Mouse (Mus musculus) erythroblast, embryonic 14.5 days (primary cell): ENCODE results near the gene Tti1. TPM values are rescaled to one million over a fixed set of nuclear protein-coding genes. Genes with fewer than 3 reads are reported as not detected.

Experiments
- H3K27me3 ChIP-seq: 2 replicates; pipeline ENCODE4 v1.6.1; 2012; ENCODE audit warnings: inconsistent platforms; ENCODE audit not compliant: control insufficient read depth
- H3K36me3 ChIP-seq: 2 replicates; pipeline ENCODE4 v1.6.1; 2012; ENCODE audit warnings: mild to moderate bottlenecking, inconsistent platforms; ENCODE audit not compliant: control insufficient read depth
- H3K4me1 ChIP-seq: 2 replicates; pipeline ENCODE4 v1.6.1; 2012; ENCODE audit warnings: inconsistent platforms; ENCODE audit not compliant: control insufficient read depth
- H3K4me3 ChIP-seq: replicated peaks from 2 replicates; pipeline ENCODE3; 2012; ENCODE audit warnings: moderate library complexity, mild to moderate bottlenecking, inconsistent platforms
- H3K9me3 ChIP-seq: 2 replicates; pipeline ENCODE4 v1.6.1; 2012; ENCODE audit warnings: low read length, inconsistent platforms, mixed read lengths; ENCODE audit not compliant: control insufficient read depth
- GATA1 ChIP-seq: IDR thresholded peaks from 2 replicates; pipeline ENCODE4 v1.6.1; 2012; ENCODE audit warnings: low read length, inconsistent platforms, mixed read lengths
- TAL1 ChIP-seq: IDR thresholded peaks from 3 replicates; pipeline ENCODE4 v1.6.1; 2012; ENCODE audit warnings: low read length, inconsistent platforms, mixed read lengths
- polyA plus RNA-seq: library from polyadenylated mRNA; stranded (reverse); fragments of >175 nt; gene quantifications from 2 replicates; pipeline ENCODE4 v1.2.3, GENCODE M21; 2012

The Tti1 gene
- polyA plus RNA-seq, 1 experiment: 0.45 TPM

DNA sequence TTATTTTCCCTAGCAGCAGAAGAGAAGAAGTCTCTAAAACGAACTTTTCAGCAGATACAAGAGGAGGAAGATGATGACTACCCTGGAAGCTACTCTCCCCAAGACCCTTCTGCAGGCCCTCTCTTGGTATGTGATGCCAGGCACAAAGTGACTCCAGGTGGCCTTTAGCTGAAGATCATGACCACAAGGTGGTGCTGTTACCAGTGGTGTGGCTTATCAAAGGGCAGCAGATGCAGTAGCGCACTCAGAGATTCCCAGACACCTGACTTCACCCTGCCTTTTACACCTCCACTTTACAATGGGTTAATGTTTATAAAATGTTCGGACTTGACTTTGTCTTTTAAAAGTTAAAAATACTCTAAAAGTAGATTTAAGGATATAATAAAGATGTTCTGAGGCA is 19.7 kb upstream of the Tti1 start:
- Histone ChIP-seq H3K36me3 (peaks cover 93% of the 10 kb centered on the region), H3K4me3 (no peak overlapping the region)

DNA sequence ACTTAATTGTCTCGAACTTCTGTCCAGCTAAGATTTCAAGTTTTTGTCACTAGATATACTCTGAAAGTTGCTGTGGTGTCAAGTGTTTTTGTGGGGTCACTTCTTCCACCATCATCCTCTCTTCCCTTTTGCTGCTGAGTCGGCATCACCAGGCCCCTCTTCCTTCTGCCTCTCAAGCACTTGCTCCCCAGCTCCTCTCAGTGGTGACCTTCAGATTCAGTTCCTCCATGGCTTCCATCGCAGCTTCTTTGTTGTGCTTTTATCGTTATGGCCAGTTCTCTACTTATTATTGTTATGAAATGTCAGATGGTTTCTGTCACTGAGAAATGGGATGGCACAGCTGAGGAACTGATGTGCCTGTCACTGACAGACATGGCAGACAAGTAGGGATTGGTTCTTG is 18.0 kb upstream of the Tti1 start:
- TF ChIP-seq TAL1: no peak
- no peak for TF ChIP-seq GATA1
- Histone ChIP-seq H3K9me3 (no peaks in the 10 kb centered on the region), H3K36me3 (peaks cover 92% of the 10 kb centered on the region), H3K4me3 (no peak overlapping the region), H3K4me1 (peaks cover 8% of the 10 kb centered on the region), H3K27me3 (no peaks in the 10 kb centered on the region)

More for the DNA sequence above, 19.7 kb upstream of the Tti1 start:
- Histone ChIP-seq H3K9me3 (no peaks in the 10 kb centered on the region), H3K4me1 (peaks cover 8% of the 10 kb centered on the region), H3K27me3 (no peaks in the 10 kb centered on the region)
- TF ChIP-seq GATA1 (peak; percentile 37; the same call in 1 of the 2 replicates), TAL1 (peak; percentile 46; the same call in 1 of the 3 replicates)

DNA sequence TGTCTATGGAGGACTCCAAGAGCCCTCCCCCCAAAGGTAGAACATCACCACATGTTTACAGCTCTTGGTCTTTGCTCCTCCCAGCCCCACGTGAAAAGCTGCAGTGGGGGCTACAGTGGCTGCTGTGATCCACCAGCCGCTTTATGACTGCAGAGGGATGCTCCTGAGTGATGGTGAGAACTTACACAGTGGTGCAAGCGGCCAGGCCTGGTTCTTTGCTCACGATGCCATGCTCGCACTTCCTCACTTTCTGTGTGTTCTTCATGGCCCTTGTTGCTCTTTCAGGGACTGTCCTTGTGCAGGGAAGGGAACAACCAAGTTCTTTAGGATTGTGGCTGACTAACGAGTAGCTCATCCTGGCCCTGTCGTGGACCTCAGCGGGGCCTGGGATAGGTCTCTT is 15.3 kb upstream of the Tti1 start:
- TF ChIP-seq TAL1 (no peak), GATA1 (no peak)
- no peaks in the 10 kb centered on the region for H3K9me3 ChIP-seq
- H3K27me3 ChIP-seq: no peaks in the 10 kb centered on the region
- H3K36me3 ChIP-seq: peaks cover 97% of the 10 kb centered on the region
- no peak overlapping the region for H3K4me3 ChIP-seq
- H3K4me1 ChIP-seq: peaks cover 9% of the 10 kb centered on the region

DNA sequence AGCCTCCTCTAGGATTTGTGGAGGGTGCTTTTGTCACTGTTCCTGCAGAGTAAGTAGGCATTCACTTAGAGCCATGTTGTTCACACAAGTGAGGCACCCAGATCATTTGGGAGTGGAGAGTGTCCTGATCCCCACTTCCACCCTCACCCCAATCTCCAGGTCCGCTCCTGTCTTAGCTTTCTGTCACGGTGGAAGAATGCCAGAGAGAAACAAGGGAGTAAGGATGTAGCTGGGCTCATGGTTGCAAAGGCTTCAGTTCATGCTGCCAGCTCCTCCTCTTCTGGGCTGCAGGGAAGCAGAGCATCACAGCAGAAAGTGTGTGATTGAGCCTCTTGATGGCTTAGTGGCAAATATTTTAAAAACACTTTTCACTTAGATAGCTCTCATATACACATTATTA is 12.2 kb upstream of the Tti1 start:
- Histone ChIP-seq H3K4me1 (peaks cover 31% of the 10 kb centered on the region), H3K27me3 (no peaks in the 10 kb centered on the region), H3K9me3 (no peaks in the 10 kb centered on the region), H3K4me3 (no peak overlapping the region), H3K36me3 (peaks cover 97% of the 10 kb centered on the region)
- TF ChIP-seq TAL1 (no peak), GATA1 (no peak)

DNA sequence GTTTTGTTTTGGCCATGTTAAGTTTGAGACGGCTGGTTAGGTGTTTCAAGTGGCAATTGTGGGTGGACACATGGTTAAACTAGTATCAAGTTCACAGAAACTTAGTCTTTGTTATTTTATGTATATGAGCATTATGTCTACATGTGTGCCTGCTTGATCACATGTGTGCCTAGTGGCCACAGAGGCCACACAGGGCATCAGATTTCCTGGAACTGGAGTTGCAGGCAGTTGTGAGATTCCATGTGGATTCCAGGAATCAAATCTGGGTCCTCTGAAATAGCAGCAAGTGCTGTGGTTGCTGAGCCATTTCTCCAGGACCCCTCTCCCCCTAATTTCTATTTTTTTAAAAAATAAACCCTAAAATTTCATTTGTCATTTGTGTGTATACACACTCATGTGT is 11.4 kb upstream of the Tti1 start:
- H3K4me3 ChIP-seq: no peak overlapping the region
- peaks cover 35% of the 10 kb centered on the region for H3K4me1 ChIP-seq
- H3K36me3 ChIP-seq: peaks cover 95% of the 10 kb centered on the region
- no peak for TF ChIP-seq TAL1
- no peak for TF ChIP-seq GATA1
- no peaks in the 10 kb centered on the region for H3K27me3 ChIP-seq
- H3K9me3 ChIP-seq: no peaks in the 10 kb centered on the region

DNA sequence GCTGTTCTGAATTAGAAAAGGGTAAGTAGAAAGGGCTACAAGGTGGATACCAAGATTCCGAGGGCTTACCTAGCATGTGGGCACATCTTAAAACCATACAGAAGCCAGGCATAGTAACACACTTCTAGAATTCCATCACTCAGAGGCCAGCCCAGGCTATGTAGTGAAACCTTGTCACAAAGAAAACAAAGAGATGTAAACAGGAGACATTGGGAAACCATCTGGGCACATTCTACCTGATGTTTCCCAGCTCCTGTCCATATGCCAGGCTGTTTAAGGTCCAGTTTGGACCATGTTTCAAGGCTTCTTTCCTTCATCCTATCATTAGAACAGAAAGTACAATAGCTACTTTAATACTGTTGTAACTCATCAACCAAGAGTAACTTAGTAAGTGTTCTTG is 9.3 kb upstream of the Tti1 start:
- Histone ChIP-seq H3K4me3 (no peak overlapping the region), H3K4me1 (peaks cover 48% of the 10 kb centered on the region), H3K9me3 (no peaks in the 10 kb centered on the region), H3K27me3 (no peaks in the 10 kb centered on the region), H3K36me3 (peaks cover 90% of the 10 kb centered on the region)
- TF ChIP-seq GATA1 (no peak), TAL1 (no peak)

DNA sequence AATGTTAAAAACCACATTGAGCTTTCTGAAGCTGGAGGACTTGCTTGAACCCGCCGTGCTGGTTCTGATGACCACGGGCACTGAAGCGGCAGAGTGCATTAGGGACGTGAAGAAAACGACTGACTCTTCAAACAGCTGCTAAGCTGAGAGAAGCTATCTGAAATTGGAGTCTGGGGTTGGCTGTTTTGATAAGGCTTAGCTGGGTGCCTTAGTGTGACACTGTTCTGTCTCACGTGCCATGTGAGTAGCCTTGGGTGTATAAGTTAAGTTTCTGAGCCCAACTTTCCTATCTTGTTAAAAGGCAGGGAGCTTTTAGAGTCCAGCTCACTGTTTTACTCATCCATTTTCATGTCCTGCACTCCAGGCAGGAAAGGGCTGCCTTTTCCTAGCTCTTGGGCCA is 8.7 kb upstream of the Tti1 start:
- TF ChIP-seq TAL1 (no peak), GATA1 (no peak)
- Histone ChIP-seq H3K36me3 (peaks cover 90% of the 10 kb centered on the region), H3K27me3 (no peaks in the 10 kb centered on the region), H3K4me1 (peaks cover 54% of the 10 kb centered on the region), H3K9me3 (no peaks in the 10 kb centered on the region), H3K4me3 (no peak overlapping the region)

DNA sequence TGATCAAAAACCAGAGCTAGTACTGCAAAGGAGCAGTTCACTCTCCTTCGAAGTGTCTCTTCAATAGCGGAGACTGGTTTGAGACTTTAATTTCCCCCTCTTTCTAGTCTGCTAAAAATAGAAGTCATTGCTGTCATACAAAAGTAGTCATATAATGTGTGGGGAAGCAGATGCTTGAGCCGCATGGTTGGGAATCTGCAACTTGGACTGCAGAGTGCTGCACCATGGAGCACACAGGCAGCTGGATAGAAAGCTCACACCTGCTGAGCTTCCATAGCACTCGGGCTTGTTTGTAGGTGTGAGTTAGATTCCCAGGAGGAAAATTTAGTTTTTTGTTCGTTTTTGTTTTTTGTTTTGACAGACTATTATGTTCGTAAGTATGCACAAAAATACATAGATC is 8.2 kb upstream of the Tti1 start:
- Histone ChIP-seq H3K4me3 (no peak overlapping the region), H3K4me1 (peaks cover 59% of the 10 kb centered on the region), H3K9me3 (no peaks in the 10 kb centered on the region), H3K36me3 (peaks cover 90% of the 10 kb centered on the region), H3K27me3 (no peaks in the 10 kb centered on the region)
- TF ChIP-seq GATA1 (no peak), TAL1 (no peak)

DNA sequence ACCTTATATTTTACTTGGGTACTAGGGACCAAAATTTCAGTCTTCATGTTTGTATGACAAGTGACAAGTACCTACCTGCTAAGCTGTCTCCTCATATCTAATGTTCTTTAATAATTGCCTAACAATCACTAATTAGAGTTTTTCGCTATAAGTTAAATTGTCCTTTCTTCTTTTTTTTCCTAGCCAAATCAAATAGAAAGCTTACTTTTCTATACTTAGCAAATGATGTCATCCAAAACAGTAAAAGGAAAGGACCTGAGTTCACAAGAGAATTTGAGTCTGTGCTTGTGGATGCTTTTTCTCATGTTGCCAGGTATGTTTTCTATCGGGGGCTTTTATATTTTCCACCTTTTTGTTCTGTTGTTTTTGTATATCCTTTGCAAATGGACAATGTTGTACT is 7.6 kb upstream of the Tti1 start:
- H3K27me3 ChIP-seq: no peaks in the 10 kb centered on the region
- no peaks in the 10 kb centered on the region for H3K9me3 ChIP-seq
- peaks cover 90% of the 10 kb centered on the region for H3K36me3 ChIP-seq
- H3K4me3 ChIP-seq: no peak overlapping the region
- peaks cover 65% of the 10 kb centered on the region for H3K4me1 ChIP-seq
- TF ChIP-seq TAL1 (no peak), GATA1 (no peak)

DNA sequence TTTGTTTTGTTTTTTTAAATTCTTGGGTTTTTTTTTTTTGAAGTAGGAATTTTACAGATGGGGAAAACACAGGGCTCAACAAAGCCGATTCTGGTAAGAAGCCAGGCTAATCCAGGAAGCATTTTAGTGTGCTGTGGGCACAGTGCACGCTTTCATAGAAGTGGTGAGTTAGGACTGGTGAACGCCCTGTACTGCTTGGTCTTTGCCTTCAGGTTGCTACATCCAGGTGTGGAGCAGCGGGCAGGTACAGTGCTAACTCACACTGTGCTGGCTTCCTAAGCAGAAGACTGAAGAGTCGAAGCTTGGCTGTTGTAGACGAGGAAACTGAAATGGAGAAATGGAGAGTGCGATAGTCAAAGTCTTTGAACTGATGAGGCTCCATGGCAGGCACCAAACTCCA is 1.8 kb upstream of the Tti1 start:
- peaks cover 52% of the 10 kb centered on the region for H3K36me3 ChIP-seq
- H3K27me3 ChIP-seq: no peaks in the 10 kb centered on the region
- H3K9me3 ChIP-seq: no peaks in the 10 kb centered on the region
- no peak for TF ChIP-seq TAL1
- TF ChIP-seq GATA1: no peak
- peak overlapping the region; percentile 73 for H3K4me3 ChIP-seq
- peaks cover 71% of the 10 kb centered on the region for H3K4me1 ChIP-seq
